ENCODE assay signal across 28 mouse cellular contexts in genomic region chr10:125735744-125736494, GRCm38 (mm10).
A peak's percentile ranks its signal among the peaks of the same experiment; 100 is the strongest.
DNase-seq lines count a peak whose midpoint lies in the region; ATAC-seq and TF ChIP-seq lines count a peak whose summit lies in the region.
"Had no signal": no experiment of that assay in that cellular context is flagged by ENCODE, and none has a peak within 500 bp of the region (broad histone marks: within the 10 kb centered on the region; RNA-seq: fewer than 3 reads in every experiment).

No protein-coding gene starts in this region.

- no peaks in the 10 kb centered on the region for H3K4me1 ChIP-seq in liver, postnatal 0 days (ENCODE audit: insufficient read depth)
- H3K4me1 ChIP-seq in liver, embryonic 11.5 days (replicated peaks; ENCODE audit: control insufficient read depth, insufficient read depth, low read length), result no peaks in the 10 kb centered on the region
- H3K4me1 ChIP-seq in forebrain, postnatal 0 days (ENCODE audit: insufficient read depth), result no peaks in the 10 kb centered on the region
- H3K4me1 ChIP-seq: forebrain, embryonic 13.5 days; heart, embryonic 13.5 days; hindbrain, embryonic 10.5 days had no signal

- H3K9me3 ChIP-seq in liver, postnatal 0 days (ENCODE audit: low read length), result no peaks in the 10 kb centered on the region
- H3K9me3 ChIP-seq in liver, embryonic 11.5 days (ENCODE audit: control insufficient read depth, low read length), result no peaks in the 10 kb centered on the region
- H3K9me3 ChIP-seq in forebrain, postnatal 0 days (ENCODE audit: low read length), result no peaks in the 10 kb centered on the region
- H3K9me3 ChIP-seq: forebrain, embryonic 13.5 days; heart, embryonic 13.5 days; hindbrain, embryonic 10.5 days; limb, embryonic 12.5 days had no signal

- WGBS in liver, postnatal 0 days (ENCODE audit: insufficient replicate concordance), result 77% methylated on average over 4 of the region's 4 CpGs
- WGBS in liver, embryonic 11.5 days, result 75% methylated on average over 4 of the region's 4 CpGs
- 91% methylated on average over 4 of the region's 4 CpGs for WGBS in forebrain, postnatal 0 days

- peak; percentile 62; the same call in 1 of the 2 replicates for ATAC-seq in liver, postnatal 0 days
- ATAC-seq in liver, embryonic 11.5 days (replicated peaks; ENCODE audit: low FRiP score), result no peak
- peak; percentile 49 to 53; a peak in 2 of 4 replicates for ATAC-seq in hematopoietic stem cell, adult 5-6 weeks (replicated peaks in 1 of 2; ENCODE audit: insufficient read depth in 1 of 2, low FRiP score in 2 of 2, low TSS enrichment in 1 of 2, low read depth in 1 of 2, poor library complexity in 2 of 2, severe bottlenecking in 2 of 2)
- no peak for ATAC-seq in forebrain, postnatal 0 days
- ATAC-seq: forebrain, embryonic 13.5 days; hindbrain, postnatal 0 days; intestine, embryonic 16.5 days had no signal

- no peak overlapping the region for H3K4me3 ChIP-seq in liver, postnatal 0 days (ENCODE audit: low read depth, low read length)
- no peak overlapping the region for H3K4me3 ChIP-seq in liver, embryonic 11.5 days (ENCODE audit: low read depth, low read length)
- no peak overlapping the region for H3K4me3 ChIP-seq in forebrain, postnatal 0 days (ENCODE audit: low read depth, low read length)
- H3K4me3 ChIP-seq: forebrain, embryonic 13.5 days; heart, embryonic 13.5 days; hindbrain, embryonic 10.5 days; limb, embryonic 12.5 days had no signal

- no peak overlapping the region for H3K27ac ChIP-seq in liver, postnatal 0 days (ENCODE audit: low read depth)
- no peak overlapping the region for H3K27ac ChIP-seq in liver, embryonic 11.5 days (ENCODE audit: low read depth, low read length)
- no peak overlapping the region for H3K27ac ChIP-seq in forebrain, postnatal 0 days (ENCODE audit: low read depth, low read length)
- H3K27ac ChIP-seq: forebrain, embryonic 13.5 days; heart, embryonic 13.5 days; hindbrain, embryonic 10.5 days; hindbrain, postnatal 0 days; limb, embryonic 12.5 days; macrophage had no signal

- H3K27me3 ChIP-seq in liver, postnatal 0 days (ENCODE audit: insufficient read depth, low read length), result no peaks in the 10 kb centered on the region
- H3K27me3 ChIP-seq in liver, embryonic 11.5 days (replicated peaks; ENCODE audit: control insufficient read depth, insufficient read depth, low read length), result no peaks in the 10 kb centered on the region
- no peaks in the 10 kb centered on the region for H3K27me3 ChIP-seq in forebrain, postnatal 0 days (ENCODE audit: insufficient read depth, low read length)
- H3K27me3 ChIP-seq: forebrain, embryonic 13.5 days; heart, embryonic 13.5 days; limb, embryonic 12.5 days had no signal

- no peak for DNase-seq in liver, postnatal 0 days
- DNase-seq in liver, embryonic 11.5 days (ENCODE audit: low spot score), result no peak
- peak; percentile 51 for DNase-seq in embryo, embryonic 10.5 days (ENCODE audit: low spot score)
- DNase-seq in mesoderm, embryonic 11.5 days (ENCODE audit: low read depth, low spot score), result peak; percentile 58
- DNase-seq in gastrocnemius, postnatal 10 days, result no peak
- no peak for DNase-seq in forebrain, postnatal 0 days
- DNase-seq in spleen, postnatal 10 days (ENCODE audit: low spot score in 2 of 2), result no peak
- DNase-seq: adrenal gland, postnatal 14 days; cerebellum, adult 18-20 months; cerebellum, postnatal 10 days; gastrocnemius, postnatal 36 days; heart, postnatal 10 days; kidney, adult 8-10 months; kidney, postnatal 10 days; layer of hippocampus, postnatal 36 days; right cerebral cortex, postnatal 4 days; thymus, adult 2 months; thymus, postnatal 36 days had no signal

- no peak for TF ChIP-seq EP300 in liver, postnatal 0 days (IDR thresholded peaks at IDR 0.05; ENCODE audit: low read depth)

- TF ChIP-seq CTCF in liver, postnatal 0 days (IDR thresholded peaks at IDR 0.05; ENCODE audit: low read depth), result no peak
- no peak for TF ChIP-seq CTCF in forebrain, postnatal 0 days (IDR thresholded peaks at IDR 0.05; ENCODE audit: low read depth)

- no peak overlapping the region for H3K4me2 ChIP-seq in liver, postnatal 0 days (ENCODE audit: low read depth, low read length)
- H3K4me2 ChIP-seq in liver, embryonic 11.5 days, result no peak overlapping the region
- H3K4me2 ChIP-seq in forebrain, postnatal 0 days (ENCODE audit: low read depth), result no peak overlapping the region
- H3K4me2 ChIP-seq: forebrain, embryonic 13.5 days; heart, embryonic 13.5 days; limb, embryonic 12.5 days; midbrain, embryonic 11.5 days had no signal

- H3K9ac ChIP-seq in liver, postnatal 0 days (replicated peaks), result no peak overlapping the region
- no peak overlapping the region for H3K9ac ChIP-seq in liver, embryonic 11.5 days (ENCODE audit: low read depth, low read length)
- no peak overlapping the region for H3K9ac ChIP-seq in forebrain, postnatal 0 days
- H3K9ac ChIP-seq: forebrain, embryonic 13.5 days; heart, embryonic 13.5 days; limb, embryonic 12.5 days had no signal

- no peaks in the 10 kb centered on the region for H3K36me3 ChIP-seq in liver, postnatal 0 days (replicated peaks; ENCODE audit: insufficient read depth, low read length)
- H3K36me3 ChIP-seq in liver, embryonic 11.5 days (ENCODE audit: control insufficient read depth, insufficient read depth, low read length), result no peaks in the 10 kb centered on the region
- H3K36me3 ChIP-seq in forebrain, postnatal 0 days (ENCODE audit: insufficient read depth), result no peaks in the 10 kb centered on the region
- H3K36me3 ChIP-seq: G1E; heart, embryonic 13.5 days; hindbrain, embryonic 10.5 days; limb, embryonic 12.5 days had no signal

Comparison
In these comparisons a context has a peak if more than half of its experiments do, and no peak if none do; other contexts are left out.
1. ATAC-seq: peak in liver, postnatal 0 days (single experiment) and hematopoietic stem cell, adult 5-6 weeks (2 of 2); none in liver, embryonic 11.5 days (single experiment) and forebrain, postnatal 0 days (single experiment).
2. DNase-seq: peak in embryo, embryonic 10.5 days (single experiment) and mesoderm, embryonic 11.5 days (single experiment); none in liver, postnatal 0 days (single experiment), liver, embryonic 11.5 days (single experiment), gastrocnemius, postnatal 10 days (single experiment), forebrain, postnatal 0 days (single experiment) and spleen, postnatal 10 days (0 of 2).